Mouse (Mus musculus): ENCODE results near the gene Catsperd. TPM values are rescaled to one million over a fixed set of nuclear protein-coding genes. Genes with fewer than 3 reads are reported as not detected.

Catsperd gene
- polyA plus RNA-seq, 1 experiment from 2014 or later, result 0.78 TPM

DNA sequence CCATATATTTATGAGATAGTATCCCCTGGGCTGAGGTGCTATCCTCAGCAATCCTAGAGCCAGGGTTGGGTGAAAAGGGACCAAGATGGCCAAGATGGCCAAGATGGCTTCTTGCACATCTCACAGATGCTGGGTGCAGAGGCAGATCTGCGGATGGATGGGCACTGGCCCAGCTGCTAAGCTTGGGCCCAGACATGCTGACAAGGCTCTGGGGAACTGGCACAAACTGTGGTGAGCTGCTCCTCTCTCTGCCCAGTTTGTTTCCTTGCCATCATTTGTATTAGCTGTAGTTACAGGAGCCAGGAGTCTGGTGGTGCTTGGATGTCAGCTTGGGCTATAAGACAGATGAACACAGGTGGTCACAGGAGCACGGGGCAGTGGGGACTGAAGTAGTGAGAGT is 56.7 kb downstream of the Catsperd start:
- no peak overlapping the region for H3K27ac ChIP-seq
- no peak overlapping the region for H3K4me3 ChIP-seq (replicated peaks; ENCODE audit: low read depth, low read length)
- no peaks in the 10 kb centered on the region for H3K4me1 ChIP-seq (replicated peaks; ENCODE audit: insufficient read depth, low read length)
- no peaks in the 10 kb centered on the region for H3K9me3 ChIP-seq (replicated peaks; ENCODE audit: low read length)
- no peak overlapping the region for H3K4me2 ChIP-seq (ENCODE audit: low read length)
- no peaks in the 10 kb centered on the region for H3K27me3 ChIP-seq (ENCODE audit: insufficient read depth, low read length)
- H3K9ac ChIP-seq (ENCODE audit: low read depth, low read length), result no peak overlapping the region
- no peak for TF ChIP-seq CTCF (IDR thresholded peaks at IDR 0.05; ENCODE audit: low read depth)
- WGBS, result 75% methylated on average over 2 of the region's 2 CpGs
- ATAC-seq (replicated peaks; ENCODE audit: low FRiP score, low read depth) (no peak), DNase-seq (ENCODE audit: low spot score) (no peak)
- H3K36me3 ChIP-seq (ENCODE audit: insufficient read depth, low read length), result peaks cover 37% of the 10 kb centered on the region

DNA sequence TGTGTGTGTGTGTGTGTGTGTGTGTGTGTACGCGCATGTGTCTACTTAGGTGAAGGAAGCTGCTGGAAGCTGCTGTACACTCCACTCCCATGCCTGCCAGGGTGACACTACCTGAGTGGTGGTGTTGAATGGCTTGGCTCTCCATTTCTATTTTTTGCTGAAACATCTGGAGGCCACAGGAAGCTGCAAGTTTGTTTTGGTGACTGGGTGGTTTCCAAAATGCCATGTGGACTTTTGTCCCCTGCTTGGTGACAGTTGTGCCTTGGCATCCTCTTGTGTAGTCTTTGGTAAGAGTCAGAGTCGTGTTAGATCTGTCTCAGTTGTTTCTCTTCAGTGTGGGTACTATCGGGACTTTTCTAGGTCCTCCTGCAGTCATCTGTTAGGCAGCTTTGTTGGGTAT is 58.9 kb downstream of the Catsperd start:
- no peaks in the 10 kb centered on the region for H3K9me3 ChIP-seq (replicated peaks; ENCODE audit: low read length)
- H3K4me2 ChIP-seq (ENCODE audit: low read length), result no peak overlapping the region
- H3K4me1 ChIP-seq (replicated peaks; ENCODE audit: insufficient read depth, low read length), result no peaks in the 10 kb centered on the region
- ATAC-seq (replicated peaks; ENCODE audit: low FRiP score, low read depth) (no peak), DNase-seq (ENCODE audit: low spot score) (no peak)
- no peak overlapping the region for H3K27ac ChIP-seq
- peaks cover 30% of the 10 kb centered on the region for H3K36me3 ChIP-seq (ENCODE audit: insufficient read depth, low read length)
- H3K27me3 ChIP-seq (ENCODE audit: insufficient read depth, low read length), result no peaks in the 10 kb centered on the region
- H3K4me3 ChIP-seq (replicated peaks; ENCODE audit: low read depth, low read length), result no peak overlapping the region
- no peak overlapping the region for H3K9ac ChIP-seq (ENCODE audit: low read depth, low read length)
- no peak for TF ChIP-seq CTCF (IDR thresholded peaks at IDR 0.05; ENCODE audit: low read depth)
- WGBS, result 90% methylated on average over 4 of the region's 4 CpGs

DNA sequence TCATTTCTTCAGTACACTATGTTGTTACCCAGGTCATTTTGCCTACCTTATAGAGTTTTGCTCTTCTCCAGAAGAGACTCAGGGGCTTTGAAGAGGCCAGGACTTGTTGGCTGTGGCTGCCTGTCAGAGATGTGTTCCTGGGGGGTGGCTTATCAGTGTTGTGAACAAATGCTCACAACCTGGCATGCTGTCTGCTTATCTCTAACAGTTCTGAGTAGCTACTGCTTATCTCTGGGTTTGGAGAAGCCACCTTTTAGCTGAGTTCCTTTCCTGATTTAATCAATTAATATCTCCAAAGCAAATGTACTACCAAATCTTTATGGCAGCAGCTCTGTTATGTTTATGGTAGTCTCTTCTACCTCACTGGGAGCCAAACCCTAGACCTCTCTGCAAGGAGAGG is 60.1 kb downstream of the Catsperd start:
- no peak overlapping the region for H3K9ac ChIP-seq (ENCODE audit: low read depth, low read length)
- TF ChIP-seq CTCF (IDR thresholded peaks at IDR 0.05; ENCODE audit: low read depth), result no peak
- H3K27ac ChIP-seq, result no peak overlapping the region
- H3K4me3 ChIP-seq (replicated peaks; ENCODE audit: low read depth, low read length), result no peak overlapping the region
- H3K27me3 ChIP-seq (ENCODE audit: insufficient read depth, low read length), result no peaks in the 10 kb centered on the region
- H3K36me3 ChIP-seq (ENCODE audit: insufficient read depth, low read length), result peaks cover 26% of the 10 kb centered on the region
- no peaks in the 10 kb centered on the region for H3K4me1 ChIP-seq (replicated peaks; ENCODE audit: insufficient read depth, low read length)
- ATAC-seq (replicated peaks; ENCODE audit: low FRiP score, low read depth) (no peak), DNase-seq (ENCODE audit: low spot score) (no peak)
- H3K9me3 ChIP-seq (replicated peaks; ENCODE audit: low read length), result no peaks in the 10 kb centered on the region
- H3K4me2 ChIP-seq (ENCODE audit: low read length), result no peak overlapping the region

DNA sequence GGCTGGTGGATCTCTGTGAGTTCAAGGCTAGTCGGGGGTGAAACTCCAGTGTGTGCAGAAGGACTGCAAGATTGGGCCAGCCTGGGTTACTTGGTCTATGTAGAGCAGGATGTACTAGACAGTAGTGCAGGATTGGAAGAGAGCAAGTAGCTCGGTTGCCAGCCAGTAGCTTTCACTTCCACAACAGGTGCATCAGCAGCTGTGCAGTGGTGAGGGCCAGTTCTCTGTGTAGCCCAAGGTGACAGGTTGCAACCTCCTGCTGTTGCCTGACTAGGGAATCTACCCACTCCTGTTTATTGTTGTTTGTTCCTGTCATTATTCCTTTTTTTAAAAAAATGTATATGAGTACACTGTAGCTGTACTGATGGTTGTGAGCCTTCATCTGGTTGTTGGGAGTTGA is 60.7 kb downstream of the Catsperd start:
- 88% methylated on average over 2 of the region's 2 CpGs for WGBS
- no peaks in the 10 kb centered on the region for H3K4me1 ChIP-seq (replicated peaks; ENCODE audit: insufficient read depth, low read length)
- no peak overlapping the region for H3K9ac ChIP-seq (ENCODE audit: low read depth, low read length)
- H3K36me3 ChIP-seq (ENCODE audit: insufficient read depth, low read length), result peaks cover 26% of the 10 kb centered on the region
- no peak for ATAC-seq (replicated peaks; ENCODE audit: low FRiP score, low read depth)
- H3K27me3 ChIP-seq (ENCODE audit: insufficient read depth, low read length), result no peaks in the 10 kb centered on the region
- DNase-seq (ENCODE audit: low spot score), result no peak
- no peak overlapping the region for H3K27ac ChIP-seq
- no peaks in the 10 kb centered on the region for H3K9me3 ChIP-seq (replicated peaks; ENCODE audit: low read length)
- H3K4me3 ChIP-seq (replicated peaks; ENCODE audit: low read depth, low read length), result no peak overlapping the region
- no peak for TF ChIP-seq CTCF (IDR thresholded peaks at IDR 0.05; ENCODE audit: low read depth)
- H3K4me2 ChIP-seq (ENCODE audit: low read length), result no peak overlapping the region

DNA sequence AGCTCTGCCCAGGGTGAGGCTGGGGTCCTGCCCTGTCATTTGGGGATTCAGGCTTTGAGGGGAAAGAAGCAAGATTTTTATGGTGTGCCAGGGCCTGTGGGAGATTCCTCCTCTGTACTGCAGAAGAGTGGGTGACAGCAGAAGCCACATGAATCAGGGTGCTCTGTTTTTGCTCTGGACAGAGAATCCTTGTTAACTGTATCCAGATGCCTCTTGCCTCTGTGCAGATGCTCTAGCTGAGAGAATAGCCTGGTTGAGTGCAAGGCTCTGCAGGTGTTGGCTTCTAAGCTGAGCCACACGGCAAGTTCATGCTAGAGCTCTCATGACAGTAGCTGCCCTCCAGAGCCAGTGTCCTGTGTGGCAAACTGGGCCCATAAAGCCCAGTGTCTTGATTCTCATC is 65.5 kb downstream of the Catsperd start:
- Histone ChIP-seq H3K4me1 (replicated peaks; ENCODE audit: insufficient read depth, low read length) (no peaks in the 10 kb centered on the region), H3K27me3 (ENCODE audit: insufficient read depth, low read length) (no peaks in the 10 kb centered on the region), H3K27ac (no peak overlapping the region), H3K4me2 (ENCODE audit: low read length) (no peak overlapping the region), H3K4me3 (replicated peaks; ENCODE audit: low read depth, low read length) (no peak overlapping the region), H3K9ac (ENCODE audit: low read depth, low read length) (no peak overlapping the region), H3K9me3 (replicated peaks; ENCODE audit: low read length) (no peaks in the 10 kb centered on the region), H3K36me3 (ENCODE audit: insufficient read depth, low read length) (peaks cover 45% of the 10 kb centered on the region)
- ATAC-seq (replicated peaks; ENCODE audit: low FRiP score, low read depth), result no peak
- 59% methylated on average over 1 of the region's 1 CpGs for WGBS
- TF ChIP-seq CTCF (IDR thresholded peaks at IDR 0.05; ENCODE audit: low read depth), result no peak
- DNase-seq (ENCODE audit: low spot score), result no peak

DNA sequence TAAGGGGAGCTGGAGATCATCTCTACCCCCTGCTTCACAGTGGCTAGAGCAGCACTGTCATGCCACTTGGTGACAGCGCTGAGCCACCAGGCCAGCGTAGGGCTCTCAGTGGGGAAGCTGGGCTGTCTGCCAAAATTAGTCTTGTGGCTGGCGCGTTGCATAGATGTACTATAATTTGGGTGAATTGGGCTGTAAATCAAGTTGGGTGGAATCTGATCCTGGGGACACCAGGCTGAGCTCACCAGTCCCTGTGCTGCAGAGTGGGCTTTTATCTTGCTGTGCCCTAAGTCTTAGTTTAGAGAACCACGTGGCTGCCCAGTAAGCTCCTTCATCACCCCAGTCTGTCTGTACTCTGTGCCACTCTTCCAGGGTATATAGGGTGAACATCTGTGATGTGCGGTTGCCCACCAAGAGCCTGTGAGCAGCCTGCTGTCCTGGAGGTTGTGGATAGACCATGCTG is 65.9 kb downstream of the Catsperd start:
- no peak overlapping the region for H3K4me3 ChIP-seq (replicated peaks; ENCODE audit: low read depth, low read length)
- H3K9ac ChIP-seq (ENCODE audit: low read depth, low read length), result no peak overlapping the region
- no peaks in the 10 kb centered on the region for H3K4me1 ChIP-seq (replicated peaks; ENCODE audit: insufficient read depth, low read length)
- H3K4me2 ChIP-seq (ENCODE audit: low read length), result no peak overlapping the region
- H3K27ac ChIP-seq, result no peak overlapping the region
- 42% methylated on average over 6 of the region's 6 CpGs for WGBS
- H3K27me3 ChIP-seq (ENCODE audit: insufficient read depth, low read length), result no peaks in the 10 kb centered on the region
- peak; percentile 37 for DNase-seq (ENCODE audit: low spot score)
- H3K9me3 ChIP-seq (replicated peaks; ENCODE audit: low read length), result no peaks in the 10 kb centered on the region
- no peak; the same call in 1 of the 2 replicates for ATAC-seq (replicated peaks; ENCODE audit: low FRiP score, low read depth)
- H3K36me3 ChIP-seq (ENCODE audit: insufficient read depth, low read length), result peaks cover 48% of the 10 kb centered on the region
- no peak for TF ChIP-seq CTCF (IDR thresholded peaks at IDR 0.05; ENCODE audit: low read depth)

DNA sequence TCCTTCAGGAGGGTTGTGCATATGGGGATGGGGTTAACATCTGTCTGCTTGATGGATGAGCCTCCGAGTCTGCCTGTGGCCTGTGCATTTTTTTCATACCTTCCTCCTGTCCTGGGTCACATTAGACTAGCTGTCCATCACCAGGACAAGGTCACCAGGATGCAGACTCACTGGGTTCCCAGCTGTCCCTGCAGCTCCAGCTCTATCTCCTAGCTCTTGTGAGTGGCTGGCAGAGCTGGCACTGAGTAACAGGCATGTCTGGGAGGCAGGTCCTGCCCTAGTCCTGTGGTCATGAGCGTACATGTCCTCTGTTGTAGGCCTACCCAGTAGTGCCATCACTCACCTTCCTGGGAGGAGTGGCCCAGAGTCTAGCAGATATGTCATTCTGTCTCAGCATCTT is 72.5 kb downstream of the Catsperd start:
- no peaks in the 10 kb centered on the region for H3K9me3 ChIP-seq (replicated peaks; ENCODE audit: low read length)
- ATAC-seq (replicated peaks; ENCODE audit: low FRiP score, low read depth) (no peak), DNase-seq (ENCODE audit: low spot score) (no peak)
- no peak overlapping the region for H3K9ac ChIP-seq (ENCODE audit: low read depth, low read length)
- TF ChIP-seq CTCF (IDR thresholded peaks at IDR 0.05; ENCODE audit: low read depth), result no peak
- no peak overlapping the region for H3K4me2 ChIP-seq (ENCODE audit: low read length)
- no peak overlapping the region for H3K4me3 ChIP-seq (replicated peaks; ENCODE audit: low read depth, low read length)
- H3K27ac ChIP-seq, result no peak overlapping the region
- no peaks in the 10 kb centered on the region for H3K27me3 ChIP-seq (ENCODE audit: insufficient read depth, low read length)
- WGBS, result 74% methylated on average over 2 of the region's 2 CpGs
- H3K36me3 ChIP-seq (ENCODE audit: insufficient read depth, low read length), result peaks cover 85% of the 10 kb centered on the region
- H3K4me1 ChIP-seq (replicated peaks; ENCODE audit: insufficient read depth, low read length), result no peaks in the 10 kb centered on the region
